Mouse (Mus musculus): ENCODE measurements around the gene Itgb5. TPM values are rescaled to one million over a fixed set of nuclear protein-coding genes. Genes with fewer than 3 reads are reported as not detected.

Gene Itgb5
- polyA plus RNA-seq, 1 experiment from 2014 or later = 76.8 TPM

DNA sequence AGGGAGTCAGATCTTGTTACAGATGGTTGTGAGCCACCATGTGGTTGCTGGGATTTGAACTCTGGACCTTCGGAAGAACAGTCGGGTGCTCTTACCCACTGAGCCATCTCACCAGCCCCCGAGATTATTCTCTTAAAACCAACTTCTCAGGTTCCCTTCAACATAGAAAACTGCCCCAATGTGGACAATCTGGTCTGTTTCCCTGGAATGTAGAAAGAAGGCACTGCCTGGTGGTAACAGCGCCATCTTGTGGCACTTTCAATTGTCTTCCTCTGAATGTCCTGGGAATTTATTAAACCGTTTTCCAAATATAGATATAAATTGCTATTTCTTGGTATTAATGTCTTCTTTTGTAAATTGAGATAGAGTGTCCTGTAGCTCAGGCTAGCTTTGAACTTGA is 31.6 kb upstream of the Itgb5 start:
- H3K4me1 ChIP-seq (replicated peaks) = no peaks in the 10 kb centered on the region
- H3K9me3 ChIP-seq (replicated peaks) = no peaks in the 10 kb centered on the region
- H3K9ac ChIP-seq = no peak overlapping the region
- H3K27me3 ChIP-seq (replicated peaks) = no peaks in the 10 kb centered on the region
- no peaks in the 10 kb centered on the region for H3K36me3 ChIP-seq
- H3K4me3 ChIP-seq = no peak overlapping the region
- no peak overlapping the region for H3K27ac ChIP-seq (ENCODE audit: poor library complexity, severe bottlenecking)
- no peak for ATAC-seq (ENCODE audit: insufficient number of reproducible peaks, low FRiP score)
- no peak overlapping the region for H3K4me2 ChIP-seq
- 43% methylated on average over 5 of the region's 5 CpGs for whole genome bisulfite sequencing

DNA sequence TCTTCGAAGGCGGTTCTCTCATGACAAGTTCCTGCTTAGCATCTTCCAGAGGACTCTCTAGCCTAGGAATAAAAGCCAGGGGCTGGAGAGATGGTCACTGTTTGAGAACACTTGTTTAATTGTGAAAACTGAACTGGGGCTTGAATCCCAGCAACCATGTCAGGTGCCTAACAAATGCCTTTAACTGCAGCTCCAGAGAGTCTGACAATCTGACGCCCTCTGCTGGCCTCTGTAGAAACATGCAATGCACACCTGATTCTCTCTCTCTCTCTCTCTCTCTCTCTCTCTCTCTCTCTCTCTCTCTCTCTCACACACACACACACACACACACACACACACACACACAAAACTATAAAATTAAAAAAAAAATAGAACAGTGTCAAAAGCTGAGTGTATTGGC is 19.5 kb upstream of the Itgb5 start:
- Histone ChIP-seq H3K4me1 (replicated peaks) (no peaks in the 10 kb centered on the region), H3K27ac (ENCODE audit: poor library complexity, severe bottlenecking) (no peak overlapping the region), H3K9ac (no peak overlapping the region), H3K4me3 (no peak overlapping the region), H3K4me2 (no peak overlapping the region), H3K27me3 (replicated peaks) (no peaks in the 10 kb centered on the region), H3K36me3 (no peaks in the 10 kb centered on the region), H3K9me3 (replicated peaks) (peaks cover 8% of the 10 kb centered on the region; the same call in 1 of the 2 replicates)
- 66% methylated on average over 3 of the region's 3 CpGs for WGBS
- ATAC-seq (ENCODE audit: insufficient number of reproducible peaks, low FRiP score) = no peak

GRCm38 (mm10) chr16:33818413-33819165 is 10.9 kb upstream of the Itgb5 start:
- no peak overlapping the region for H3K4me3 ChIP-seq
- no peak for ATAC-seq (ENCODE audit: insufficient number of reproducible peaks, low FRiP score)
- WGBS = 72% methylated on average over 7 of the region's 7 CpGs

DNA sequence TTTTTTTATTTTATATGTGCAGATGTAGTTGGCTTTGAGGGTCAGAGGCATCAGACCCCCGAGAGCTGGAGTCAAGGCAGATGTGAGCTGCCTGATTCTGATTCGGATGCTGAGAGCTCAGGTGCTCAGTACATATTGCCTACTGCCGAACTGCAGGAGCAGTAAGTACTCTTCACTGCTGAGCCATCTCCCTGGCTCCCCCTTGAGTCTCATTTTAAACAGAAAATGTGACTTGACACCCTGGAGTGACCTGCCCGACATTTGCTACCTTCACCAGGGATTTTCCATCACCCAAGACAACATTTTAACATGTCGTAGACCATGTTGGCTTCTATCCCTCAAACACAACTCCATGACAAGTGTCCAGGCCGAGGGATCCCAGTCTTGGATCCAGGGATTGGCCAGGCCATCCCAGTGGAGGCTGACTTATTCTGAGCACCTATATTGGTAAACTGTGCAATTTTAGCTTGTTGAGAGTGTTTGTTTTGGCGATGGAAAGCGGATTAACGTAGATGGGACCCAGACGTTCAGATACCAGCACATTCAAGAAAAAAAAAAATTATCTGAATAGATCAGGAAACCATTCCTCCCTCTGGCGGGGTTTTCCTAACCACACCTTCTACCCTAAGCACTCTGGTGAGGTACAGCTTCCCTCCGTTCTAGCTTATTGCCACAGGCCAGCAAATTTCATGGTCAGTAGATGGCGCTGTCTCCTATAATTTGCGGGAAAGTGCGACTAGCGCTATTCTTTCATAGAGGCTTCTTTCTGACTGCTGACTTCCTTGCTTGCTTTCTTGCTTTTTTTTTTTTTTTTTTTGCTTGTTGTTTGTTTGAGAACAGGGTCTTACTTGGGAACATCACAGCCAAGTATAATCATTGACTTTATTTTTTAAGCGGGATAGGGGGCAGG is 8.9 kb upstream of the Itgb5 start:
- 17% methylated on average over 17 of the region's 17 CpGs for WGBS

More at GRCm38 (mm10) chr16:33818413-33819165, 10.9 kb upstream of the Itgb5 start:
- no peaks in the 10 kb centered on the region for H3K4me1 ChIP-seq (replicated peaks)
- H3K4me2 ChIP-seq = no peak overlapping the region
- no peak overlapping the region for H3K27ac ChIP-seq (ENCODE audit: poor library complexity, severe bottlenecking)
- H3K9me3 ChIP-seq (replicated peaks) = no peaks in the 10 kb centered on the region
- no peak overlapping the region for H3K9ac ChIP-seq
- H3K27me3 ChIP-seq (replicated peaks) = peaks cover 6% of the 10 kb centered on the region
- H3K36me3 ChIP-seq = no peaks in the 10 kb centered on the region

GRCm38 (mm10) chr16:33824603-33825002 is 4.9 kb upstream of the Itgb5 start:
- Histone ChIP-seq H3K9me3 (replicated peaks) (no peaks in the 10 kb centered on the region), H3K4me2 (no peak overlapping the region), H3K27ac (ENCODE audit: poor library complexity, severe bottlenecking) (no peak overlapping the region), H3K9ac (no peak overlapping the region), H3K27me3 (replicated peaks) (no peaks in the 10 kb centered on the region; the same call in none of the 2 replicates), H3K4me3 (no peak overlapping the region), H3K4me1 (replicated peaks) (peaks cover 5% of the 10 kb centered on the region; the same call in 1 of the 2 replicates), H3K36me3 (no peaks in the 10 kb centered on the region)
- ATAC-seq (ENCODE audit: insufficient number of reproducible peaks, low FRiP score) = no peak
- 77% methylated on average over 6 of the region's 6 CpGs for WGBS

More for the DNA sequence above, 8.9 kb upstream of the Itgb5 start:
- Histone ChIP-seq H3K9ac (no peak overlapping the region), H3K27ac (ENCODE audit: poor library complexity, severe bottlenecking) (no peak overlapping the region), H3K4me2 (no peak overlapping the region), H3K27me3 (replicated peaks) (peaks cover 6% of the 10 kb centered on the region), H3K36me3 (no peaks in the 10 kb centered on the region), H3K4me1 (replicated peaks) (no peaks in the 10 kb centered on the region), H3K9me3 (replicated peaks) (no peaks in the 10 kb centered on the region), H3K4me3 (no peak overlapping the region)
- ATAC-seq (ENCODE audit: insufficient number of reproducible peaks, low FRiP score) = no peak

GRCm38 (mm10) chr16:33828496-33828895 is 969 bp upstream of the Itgb5 start:
- no peak for ATAC-seq (ENCODE audit: insufficient number of reproducible peaks, low FRiP score)
- Histone ChIP-seq H3K9ac (no peak overlapping the region), H3K4me2 (no peak overlapping the region), H3K27me3 (replicated peaks) (no peaks in the 10 kb centered on the region), H3K4me1 (replicated peaks) (peaks cover 20% of the 10 kb centered on the region), H3K9me3 (replicated peaks) (no peaks in the 10 kb centered on the region), H3K27ac (ENCODE audit: poor library complexity, severe bottlenecking) (no peak overlapping the region), H3K4me3 (no peak overlapping the region), H3K36me3 (no peaks in the 10 kb centered on the region)
- 85% methylated on average over 7 of the region's 7 CpGs for WGBS

DNA sequence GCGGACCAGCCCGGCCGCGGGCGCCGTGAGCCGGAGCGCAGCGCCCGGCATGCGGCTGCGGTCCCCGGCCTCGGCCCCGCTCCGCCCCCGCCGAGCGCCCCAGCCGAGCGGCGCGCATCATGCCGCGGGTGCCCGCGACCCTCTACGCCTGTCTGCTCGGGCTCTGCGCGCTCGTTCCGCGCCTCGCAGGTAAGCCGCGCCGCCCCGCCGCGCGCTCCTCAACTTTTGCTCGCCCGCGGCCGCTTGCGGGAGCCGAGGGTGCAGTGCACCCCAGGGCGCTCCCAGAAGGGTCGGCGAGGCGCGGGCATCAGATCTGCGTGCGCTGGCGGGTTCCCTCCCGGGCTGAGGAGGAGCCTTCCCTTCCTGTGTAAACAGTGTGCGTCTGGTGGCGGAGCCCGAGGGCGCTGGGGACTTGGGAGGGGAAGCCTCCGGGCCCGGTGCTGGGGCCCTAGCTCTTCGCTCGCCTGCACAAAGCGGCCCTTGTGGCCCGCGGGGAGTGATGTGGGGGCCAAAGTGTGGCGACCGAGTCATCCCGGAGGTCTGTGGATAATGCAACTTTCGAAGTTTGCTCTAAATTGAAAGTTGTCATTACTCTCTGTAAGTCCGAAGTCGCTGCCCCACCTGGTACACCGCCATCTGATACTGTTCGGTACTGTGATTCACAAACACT is 512 bp downstream of the Itgb5 start:
- peak overlapping the region; percentile 85 for H3K4me2 ChIP-seq
- no peaks in the 10 kb centered on the region for H3K9me3 ChIP-seq (replicated peaks)
- H3K27me3 ChIP-seq (replicated peaks) = no peaks in the 10 kb centered on the region
- under 1% methylated on average over 67 of the region's 76 CpGs for WGBS
- peaks cover 32% of the 10 kb centered on the region for H3K4me1 ChIP-seq (replicated peaks)
- no peaks in the 10 kb centered on the region for H3K36me3 ChIP-seq
- ATAC-seq (ENCODE audit: insufficient number of reproducible peaks, low FRiP score) = peak; percentile 55
- H3K27ac ChIP-seq (ENCODE audit: poor library complexity, severe bottlenecking) = peak overlapping the region; percentile 49
- H3K4me3 ChIP-seq = peak overlapping the region; percentile 82
- peak overlapping the region; percentile 87 for H3K9ac ChIP-seq

- Histone ChIP-seq H3K4me3 (peak overlapping the region; percentile 82), H3K4me1 (replicated peaks) (peaks cover 32% of the 10 kb centered on the region), H3K4me2 (peak overlapping the region; percentile 85), H3K36me3 (no peaks in the 10 kb centered on the region), H3K27ac (ENCODE audit: poor library complexity, severe bottlenecking) (peak overlapping the region; percentile 49), H3K27me3 (replicated peaks) (no peaks in the 10 kb centered on the region), H3K9me3 (replicated peaks) (no peaks in the 10 kb centered on the region), H3K9ac (peak overlapping the region; percentile 87)
- ATAC-seq (ENCODE audit: insufficient number of reproducible peaks, low FRiP score) = no peak
- WGBS = 4% methylated on average over 18 of the region's 18 CpGs
These were observed 1.1 kb downstream of the Itgb5 start for GRCm38 (mm10) chr16:33830512-33831105.

DNA sequence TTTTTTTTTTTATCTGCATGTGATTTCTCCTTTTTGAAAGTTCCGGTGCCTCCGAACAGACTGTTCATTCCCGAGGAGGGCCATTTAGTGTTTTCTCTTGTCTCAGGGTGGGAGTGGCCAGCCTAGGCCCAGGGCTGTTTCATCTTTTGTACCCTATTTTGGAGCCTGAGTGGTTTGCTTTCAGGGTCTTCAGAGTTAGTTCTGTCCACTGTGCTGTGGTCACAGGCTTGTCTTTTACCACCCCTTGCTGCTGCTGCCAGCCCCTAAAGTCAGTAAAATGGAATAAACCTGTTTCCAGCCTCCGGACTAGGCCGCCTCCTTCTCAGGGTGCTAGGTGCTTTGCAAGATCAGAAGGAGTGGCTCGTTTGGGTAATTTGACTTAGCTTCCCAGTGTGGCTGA is 2.6 kb downstream of the Itgb5 start:
- Histone ChIP-seq H3K9ac (no peak overlapping the region), H3K36me3 (no peaks in the 10 kb centered on the region), H3K4me2 (peak overlapping the region; percentile 85), H3K9me3 (replicated peaks) (no peaks in the 10 kb centered on the region), H3K27me3 (replicated peaks) (no peaks in the 10 kb centered on the region), H3K4me1 (replicated peaks) (peaks cover 42% of the 10 kb centered on the region), H3K4me3 (no peak overlapping the region), H3K27ac (ENCODE audit: poor library complexity, severe bottlenecking) (peak overlapping the region; percentile 89; the same call in 1 of the 2 replicates)
- WGBS = 74% methylated on average over 6 of the region's 6 CpGs
- ATAC-seq (ENCODE audit: insufficient number of reproducible peaks, low FRiP score) = no peak

DNA sequence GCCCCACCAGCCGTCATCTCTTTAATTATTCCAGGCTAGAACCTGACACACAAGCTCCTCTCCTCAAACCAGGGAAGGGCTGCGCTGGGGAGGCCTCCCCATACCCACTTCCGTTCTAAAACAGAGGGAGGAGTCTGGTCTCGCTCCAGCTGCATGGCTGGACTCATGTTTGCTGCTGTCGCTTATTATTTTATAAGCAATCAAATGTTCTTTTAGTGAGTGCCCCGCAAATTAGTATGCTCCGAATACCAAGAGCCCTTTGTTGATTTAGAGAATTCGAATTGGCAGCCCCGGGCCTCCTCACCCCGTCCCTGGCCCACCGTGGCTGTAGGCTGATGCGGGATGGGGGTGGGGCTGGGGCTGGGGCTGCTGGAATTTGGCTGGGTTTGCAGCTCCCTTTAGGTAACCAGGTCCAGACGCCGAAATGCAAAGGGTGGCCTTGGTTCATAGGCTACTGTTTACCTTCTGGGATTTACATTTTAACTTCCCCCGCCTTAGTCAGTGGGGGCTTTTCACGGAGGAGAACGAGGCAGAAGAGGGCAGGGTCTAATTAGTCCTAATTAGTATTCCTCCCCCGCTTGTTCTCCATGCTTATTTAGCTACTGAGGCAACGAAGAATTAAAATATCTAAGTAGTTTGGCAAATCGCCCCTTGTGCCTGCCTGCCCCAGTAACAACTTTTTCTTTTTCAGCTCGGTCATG is 3.4 kb downstream of the Itgb5 start:
- no peak for ATAC-seq (ENCODE audit: insufficient number of reproducible peaks, low FRiP score)
- peaks cover 46% of the 10 kb centered on the region for H3K4me1 ChIP-seq (replicated peaks)
- H3K4me2 ChIP-seq = peak overlapping the region; percentile 85
- peak overlapping the region; percentile 89; the same call in 1 of the 2 replicates for H3K27ac ChIP-seq (ENCODE audit: poor library complexity, severe bottlenecking)
- H3K9me3 ChIP-seq (replicated peaks) = no peaks in the 10 kb centered on the region
- H3K36me3 ChIP-seq = no peaks in the 10 kb centered on the region
- 4% methylated on average over 21 of the region's 21 CpGs for WGBS
- peak overlapping the region; percentile 78 for H3K9ac ChIP-seq
- no peaks in the 10 kb centered on the region for H3K27me3 ChIP-seq (replicated peaks)
- peak overlapping the region; percentile 45 for H3K4me3 ChIP-seq
